Mouse (Mus musculus): ENCODE measurements around the gene Tex26. TPM values are rescaled to one million over a fixed set of nuclear protein-coding genes. Genes with fewer than 3 reads are reported as not detected.

Gene Tex26
- polyA plus RNA-seq, 1 experiment, result 0.29 TPM

DNA sequence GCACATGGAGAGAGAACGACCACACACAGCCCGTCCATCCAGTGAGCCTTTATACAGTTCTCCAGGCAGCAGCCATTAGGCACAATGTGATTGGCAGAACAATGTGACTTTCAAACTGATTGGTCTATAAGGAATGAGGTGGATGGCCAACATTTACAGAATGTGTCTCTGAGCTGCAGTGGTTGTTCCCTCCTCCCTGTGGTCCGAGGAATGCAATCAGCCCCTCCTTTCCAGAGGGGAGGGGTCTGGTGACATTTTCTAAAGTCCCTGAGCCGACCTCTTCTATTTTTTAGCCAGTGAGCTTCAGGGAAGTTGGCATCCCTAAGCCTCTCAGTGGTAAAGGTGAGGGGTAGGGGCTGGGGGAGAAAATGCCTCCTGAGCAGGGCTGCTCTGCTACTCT lies 60.5 kb downstream of the Tex26 start:
- TF ChIP-seq POLR2A (IDR thresholded peaks at IDR 0.05; ENCODE audit: extremely low read depth, insufficient read depth, low read length), result no peak
- TF ChIP-seq CTCF (IDR thresholded peaks at IDR 0.05; ENCODE audit: extremely low read depth, insufficient read depth, low read length), result no peak

DNA sequence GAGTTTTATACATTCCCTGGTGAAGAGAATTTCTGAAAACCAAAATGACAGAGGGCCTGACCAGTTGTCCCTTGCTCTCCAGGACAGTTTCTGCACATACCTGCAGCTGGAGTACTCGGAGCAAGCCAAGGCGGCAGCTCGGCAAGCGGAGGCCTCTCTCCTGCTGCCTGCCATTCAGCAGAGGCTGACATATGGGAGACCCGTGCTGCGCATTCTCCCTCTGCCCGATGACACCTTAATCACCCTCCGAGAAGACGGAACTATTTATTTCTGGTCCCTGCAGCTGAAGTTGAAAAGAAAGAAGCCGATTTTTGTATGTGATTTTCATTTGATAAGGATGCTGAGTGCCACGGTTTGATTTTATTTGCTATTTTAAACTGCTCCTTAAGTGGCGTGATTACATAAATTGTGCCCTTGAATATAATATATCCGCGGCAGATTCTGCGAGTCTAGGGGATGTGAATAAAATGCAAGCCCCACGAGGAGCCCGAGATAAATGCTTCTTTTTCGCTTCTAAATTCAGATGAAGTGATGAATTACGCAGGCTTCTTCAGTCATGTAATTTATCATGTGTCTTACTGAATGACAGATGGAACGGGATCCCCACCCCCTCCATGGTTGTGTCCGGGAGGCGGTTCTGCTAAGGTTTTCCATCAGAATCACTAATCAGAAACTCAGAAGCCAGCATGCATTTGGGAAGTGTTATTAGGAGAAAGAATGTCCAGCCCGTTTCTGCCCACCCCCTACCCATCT lies 64.1 kb downstream of the Tex26 start:
- TF ChIP-seq POLR2A (IDR thresholded peaks at IDR 0.05; ENCODE audit: extremely low read depth, insufficient read depth, low read length) (no peak), CTCF (IDR thresholded peaks at IDR 0.05; ENCODE audit: extremely low read depth, insufficient read depth, low read length) (no peak)
- H3K4me3 ChIP-seq (ENCODE audit: insufficient read depth, low read length), result no peak overlapping the region
- peaks cover 3% of the 10 kb centered on the region for H3K4me1 ChIP-seq (ENCODE audit: control insufficient read depth, insufficient read depth, low read length)
- H3K27ac ChIP-seq (ENCODE audit: insufficient read depth, low read length), result peak overlapping the region; percentile 60; the same call in 1 of the 2 replicates

More for the DNA sequence above, 60.5 kb downstream of the Tex26 start:
- Histone ChIP-seq H3K4me1 (ENCODE audit: control insufficient read depth, insufficient read depth, low read length) (no peaks in the 10 kb centered on the region; the same call in none of the 2 replicates), H3K27ac (ENCODE audit: insufficient read depth, low read length) (no peak overlapping the region), H3K4me3 (ENCODE audit: insufficient read depth, low read length) (no peak overlapping the region)

DNA sequence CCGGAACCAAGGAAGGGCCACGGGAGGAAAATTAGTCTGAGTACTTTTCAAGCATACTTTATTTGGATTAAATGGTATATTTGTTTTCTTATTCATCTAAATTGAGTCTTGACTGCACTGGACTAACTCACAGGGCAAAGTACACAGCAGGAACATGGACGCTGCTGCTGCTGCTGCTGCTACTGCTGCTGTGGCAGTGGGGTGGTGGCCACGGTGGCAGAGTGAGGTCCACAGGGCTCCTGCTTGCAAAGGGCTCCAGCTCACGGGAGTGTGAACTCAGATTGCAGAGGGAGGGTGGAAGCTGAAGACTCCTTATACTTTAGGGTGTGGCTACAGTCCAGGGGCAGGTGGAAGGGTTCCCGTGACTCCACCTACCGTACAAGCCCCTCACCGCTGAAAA lies 65.5 kb downstream of the Tex26 start:
- Histone ChIP-seq H3K27ac (ENCODE audit: insufficient read depth, low read length) (no peak overlapping the region), H3K4me1 (ENCODE audit: control insufficient read depth, insufficient read depth, low read length) (peaks cover 3% of the 10 kb centered on the region), H3K4me3 (ENCODE audit: insufficient read depth, low read length) (no peak overlapping the region)
- TF ChIP-seq CTCF (IDR thresholded peaks at IDR 0.05; ENCODE audit: extremely low read depth, insufficient read depth, low read length) (no peak), POLR2A (IDR thresholded peaks at IDR 0.05; ENCODE audit: extremely low read depth, insufficient read depth, low read length) (no peak)

GRCm38 (mm10) chr5:149506033-149506432 lies 66.6 kb downstream of the Tex26 start:
- H3K27ac ChIP-seq (ENCODE audit: insufficient read depth, low read length), result no peak overlapping the region
- H3K4me1 ChIP-seq (ENCODE audit: control insufficient read depth, insufficient read depth, low read length), result peaks cover 3% of the 10 kb centered on the region
- H3K4me3 ChIP-seq (ENCODE audit: insufficient read depth, low read length), result no peak overlapping the region
- no peak for TF ChIP-seq POLR2A (IDR thresholded peaks at IDR 0.05; ENCODE audit: extremely low read depth, insufficient read depth, low read length)
- TF ChIP-seq CTCF (IDR thresholded peaks at IDR 0.05; ENCODE audit: extremely low read depth, insufficient read depth, low read length), result no peak

DNA sequence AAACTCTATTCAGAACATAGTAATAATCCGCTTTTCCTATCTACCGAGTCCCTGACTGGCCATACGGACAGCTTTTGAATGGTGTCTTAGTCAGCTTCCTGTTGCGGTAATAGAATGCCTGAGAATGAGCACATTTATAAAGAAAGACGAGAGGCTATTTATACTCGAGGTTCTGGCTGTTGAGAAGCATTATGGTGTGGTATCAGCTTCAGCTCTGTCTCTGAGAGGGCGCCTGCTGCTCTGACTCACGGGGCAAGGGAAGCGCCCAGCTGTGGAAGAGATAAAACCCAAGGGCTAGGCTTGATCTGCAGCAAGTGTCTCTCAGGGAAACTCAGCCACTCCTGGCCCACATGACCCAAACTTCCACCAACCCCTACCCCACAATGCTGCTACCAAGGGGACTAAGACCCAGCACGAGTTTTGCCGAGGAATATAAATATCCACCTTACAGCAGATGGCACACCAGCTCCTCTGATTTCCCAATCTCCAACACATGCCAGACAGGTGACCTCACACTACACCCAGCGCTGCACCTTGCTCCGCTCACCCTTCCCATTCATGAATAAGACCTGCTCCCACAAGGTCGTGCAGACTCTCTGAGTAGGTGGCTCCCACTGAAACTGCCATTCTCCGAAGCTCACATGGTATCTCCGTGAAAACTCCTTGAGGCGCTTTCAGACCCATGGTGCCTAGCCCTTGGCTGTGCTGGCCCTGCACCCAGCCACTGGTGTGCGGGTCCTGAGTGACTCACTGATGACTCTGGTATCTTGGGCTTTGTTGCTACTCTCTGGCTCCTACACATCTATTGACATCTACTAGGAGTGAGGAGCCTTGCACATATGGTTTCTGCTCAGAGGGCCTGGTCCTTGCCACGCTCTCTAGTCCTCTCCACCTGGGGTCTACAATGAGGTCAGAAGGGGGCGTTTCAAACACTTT lies 68.9 kb downstream of the Tex26 start:
- Histone ChIP-seq H3K4me1 (ENCODE audit: control insufficient read depth, insufficient read depth, low read length) (peaks cover 3% of the 10 kb centered on the region), H3K27ac (ENCODE audit: insufficient read depth, low read length) (no peak overlapping the region), H3K4me3 (ENCODE audit: insufficient read depth, low read length) (no peak overlapping the region)
- TF ChIP-seq POLR2A (IDR thresholded peaks at IDR 0.05; ENCODE audit: extremely low read depth, insufficient read depth, low read length), result no peak
- no peak for TF ChIP-seq CTCF (IDR thresholded peaks at IDR 0.05; ENCODE audit: extremely low read depth, insufficient read depth, low read length)

- Histone ChIP-seq H3K27ac (ENCODE audit: insufficient read depth, low read length) (no peak overlapping the region), H3K4me1 (ENCODE audit: control insufficient read depth, insufficient read depth, low read length) (peaks cover 3% of the 10 kb centered on the region), H3K4me3 (ENCODE audit: insufficient read depth, low read length) (no peak overlapping the region)
- no peak for TF ChIP-seq POLR2A (IDR thresholded peaks at IDR 0.05; ENCODE audit: extremely low read depth, insufficient read depth, low read length)
Observed at GRCm38 (mm10) chr5:149510323-149510722, 70.9 kb downstream of the Tex26 start.

GRCm38 (mm10) chr5:149512695-149513094 lies 73.2 kb downstream of the Tex26 start:
- H3K4me1 ChIP-seq (ENCODE audit: control insufficient read depth, insufficient read depth, low read length), result peaks cover 3% of the 10 kb centered on the region
- no peak overlapping the region for H3K27ac ChIP-seq (ENCODE audit: insufficient read depth, low read length)
- no peak overlapping the region for H3K4me3 ChIP-seq (ENCODE audit: insufficient read depth, low read length)
- TF ChIP-seq CTCF (IDR thresholded peaks at IDR 0.05; ENCODE audit: extremely low read depth, insufficient read depth, low read length), result no peak
- TF ChIP-seq POLR2A (IDR thresholded peaks at IDR 0.05; ENCODE audit: extremely low read depth, insufficient read depth, low read length), result no peak

- Histone ChIP-seq H3K4me1 (ENCODE audit: control insufficient read depth, insufficient read depth, low read length) (no peaks in the 10 kb centered on the region; the same call in 1 of the 2 replicates), H3K27ac (ENCODE audit: insufficient read depth, low read length) (no peak overlapping the region), H3K4me3 (ENCODE audit: insufficient read depth, low read length) (no peak overlapping the region)
- TF ChIP-seq POLR2A (IDR thresholded peaks at IDR 0.05; ENCODE audit: extremely low read depth, insufficient read depth, low read length) (no peak), CTCF (IDR thresholded peaks at IDR 0.05; ENCODE audit: extremely low read depth, insufficient read depth, low read length) (no peak)
Observed at GRCm38 (mm10) chr5:149513438-149514086, 74.1 kb downstream of the Tex26 start.

DNA sequence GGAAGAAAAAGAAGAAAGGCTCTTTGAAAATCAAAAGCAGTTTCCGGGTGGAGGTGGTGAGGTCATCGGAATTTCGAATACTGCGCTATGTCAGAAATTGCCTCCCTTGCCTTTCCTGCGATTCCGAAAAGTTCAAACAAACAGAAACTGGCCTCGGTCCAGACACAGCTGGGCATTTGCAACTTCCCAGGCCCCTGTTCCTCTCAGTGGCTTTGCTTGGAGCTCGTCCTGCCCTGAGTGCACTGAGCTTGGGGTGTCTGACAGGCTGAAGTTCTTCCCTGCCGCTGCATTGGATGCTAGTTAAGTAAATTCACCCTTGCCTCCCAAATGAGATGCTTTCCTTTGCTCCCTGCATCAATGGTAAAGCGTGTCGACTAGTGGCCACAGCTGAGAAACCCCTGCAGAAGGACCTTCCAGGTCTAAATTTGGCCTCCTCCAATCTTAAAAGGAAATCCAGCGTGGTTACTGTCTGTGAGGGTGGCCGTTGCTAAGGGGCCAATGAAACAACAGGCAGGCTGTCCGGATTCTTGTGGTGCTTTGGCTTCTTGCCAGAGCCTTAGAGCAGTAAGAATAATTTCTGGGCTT lies 74.7 kb downstream of the Tex26 start:
- H3K4me3 ChIP-seq (ENCODE audit: insufficient read depth, low read length), result no peak overlapping the region
- H3K4me1 ChIP-seq (ENCODE audit: control insufficient read depth, insufficient read depth, low read length), result no peaks in the 10 kb centered on the region
- no peak overlapping the region for H3K27ac ChIP-seq (ENCODE audit: insufficient read depth, low read length)
- TF ChIP-seq POLR2A (IDR thresholded peaks at IDR 0.05; ENCODE audit: extremely low read depth, insufficient read depth, low read length), result no peak
- no peak for TF ChIP-seq CTCF (IDR thresholded peaks at IDR 0.05; ENCODE audit: extremely low read depth, insufficient read depth, low read length)

All from cortical plate, adult 2 months (tissue).